Mouse (Mus musculus) kidney, embryonic 15.5 days (tissue): ENCODE data around the gene Lingo1. TPM values are rescaled to one million over a fixed set of nuclear protein-coding genes. Genes with fewer than 3 reads are reported as not detected.

Experiments used
- ATAC-seq: fragments of 200-750 bp; cut with Nextera tagmentation; replicated peaks from 2 replicates; pipeline ENCODE4 v1.8.0; 2017; ENCODE audit warnings: moderate TSS enrichment; ENCODE audit not compliant: low FRiP score
- H3K27ac ChIP-seq: fragments of 300-500 bp; sonication (generic); 2 replicates; pipeline ENCODE4 v1.5.1; 2015; ENCODE audit warnings: mild to moderate bottlenecking, inconsistent platforms
- H3K27me3 ChIP-seq: fragments of 300-500 bp; sonication (generic); 2 replicates; pipeline ENCODE4 v1.6.1; 2015; ENCODE audit warnings: inconsistent platforms
- H3K36me3 ChIP-seq: fragments of 300-500 bp; sonication (generic); 2 replicates; pipeline ENCODE4 v1.6.1; 2015; ENCODE audit warnings: inconsistent platforms
- H3K4me1 ChIP-seq: fragments of 300-500 bp; sonication (generic); 2 replicates; pipeline ENCODE4 v1.6.1; 2015; ENCODE audit warnings: inconsistent platforms
- H3K4me2 ChIP-seq: fragments of 300-500 bp; sonication (generic); 2 replicates; pipeline ENCODE4 v1.6.1; 2015; ENCODE audit warnings: moderate library complexity, mild to moderate bottlenecking, inconsistent platforms
- H3K4me3 ChIP-seq: fragments of 300-500 bp; sonication (generic); replicated peaks from 2 replicates; pipeline ENCODE4 v1.5.1; 2015; ENCODE audit warnings: mild to moderate bottlenecking, inconsistent platforms
- H3K9ac ChIP-seq: fragments of 300-500 bp; sonication (generic); 2 replicates; pipeline ENCODE4 v1.6.1; 2015; ENCODE audit warnings: mild to moderate bottlenecking, inconsistent platforms
- H3K9me3 ChIP-seq: fragments of 300-500 bp; sonication (generic); replicated peaks from 2 replicates; pipeline ENCODE4 v1.6.1; 2016; ENCODE audit warnings: inconsistent platforms
- WGBS: fragments of 180-500 bp; shearing (Covaris S2); methylation state at CpG from one replicate; pipeline ENCODE4 v1.1.7; 2015; ENCODE audit warnings: mixed read lengths; 5-methylcytosine and 5-hydroxymethylcytosine counted together
- polyA plus RNA-seq: library from polyadenylated mRNA; unstranded; fragments of >200 nt; fragmentation: Nextera tagmentation; extraction: Ambion mirVana; gene quantifications from 2 replicates; pipeline ENCODE4 v1.2.1, GENCODE M21; 2015

Gene Lingo1
- polyA plus RNA-seq, 1 experiment from 2014 or later = 4.5 TPM

GRCm38 (mm10) chr9:56714391-56714790, 81.9 kb downstream of the Lingo1 start:
- H3K27ac ChIP-seq = no peak overlapping the region
- peaks cover 6% of the 10 kb centered on the region; the same call in 1 of the 2 replicates for H3K4me1 ChIP-seq
- no peaks in the 10 kb centered on the region for H3K36me3 ChIP-seq
- no peak overlapping the region for H3K4me2 ChIP-seq
- no peak for ATAC-seq
- no peak overlapping the region for H3K4me3 ChIP-seq
- H3K27me3 ChIP-seq = no peaks in the 10 kb centered on the region
- no peaks in the 10 kb centered on the region for H3K9me3 ChIP-seq
- H3K9ac ChIP-seq = no peak overlapping the region
- 72% methylated on average over 1 of the region's 1 CpGs for WGBS

- peaks cover 6% of the 10 kb centered on the region; the same call in 1 of the 2 replicates for H3K4me1 ChIP-seq
- no peak overlapping the region for H3K27ac ChIP-seq
- no peaks in the 10 kb centered on the region for H3K27me3 ChIP-seq
- H3K9ac ChIP-seq = no peak overlapping the region
- H3K36me3 ChIP-seq = no peaks in the 10 kb centered on the region
- no peaks in the 10 kb centered on the region for H3K9me3 ChIP-seq
- 66% methylated on average over 14 of the region's 14 CpGs for WGBS
- no peak for ATAC-seq
- no peak overlapping the region for H3K4me2 ChIP-seq
- H3K4me3 ChIP-seq = no peak overlapping the region
Observed at GRCm38 (mm10) chr9:56712667-56713369, 83.5 kb downstream of the Lingo1 start.

GRCm38 (mm10) chr9:56710958-56711357, 85.3 kb downstream of the Lingo1 start:
- Histone ChIP-seq H3K4me3 (no peak overlapping the region), H3K9ac (no peak overlapping the region), H3K4me1 (peaks cover 15% of the 10 kb centered on the region), H3K27me3 (no peaks in the 10 kb centered on the region), H3K36me3 (no peaks in the 10 kb centered on the region), H3K9me3 (no peaks in the 10 kb centered on the region), H3K27ac (no peak overlapping the region), H3K4me2 (no peak overlapping the region)
- WGBS = 62% methylated on average over 6 of the region's 6 CpGs
- ATAC-seq = no peak

GRCm38 (mm10) chr9:56706482-56707085, 89.7 kb downstream of the Lingo1 start:
- no peak for ATAC-seq
- no peak overlapping the region for H3K27ac ChIP-seq
- no peak overlapping the region for H3K9ac ChIP-seq
- H3K4me2 ChIP-seq = peak overlapping the region; percentile 25; the same call in 1 of the 2 replicates
- no peaks in the 10 kb centered on the region for H3K36me3 ChIP-seq
- no peak overlapping the region for H3K4me3 ChIP-seq
- peaks cover 12% of the 10 kb centered on the region for H3K4me1 ChIP-seq
- H3K27me3 ChIP-seq = no peaks in the 10 kb centered on the region
- no peaks in the 10 kb centered on the region for H3K9me3 ChIP-seq
- WGBS = 22% methylated on average over 15 of the region's 15 CpGs

- H3K9ac ChIP-seq = no peak overlapping the region
- no peak overlapping the region for H3K4me2 ChIP-seq
- H3K27ac ChIP-seq = no peak overlapping the region
- no peak for ATAC-seq
- WGBS = 65% methylated on average over 3 of the region's 3 CpGs
- H3K4me1 ChIP-seq = peaks cover 6% of the 10 kb centered on the region
- H3K27me3 ChIP-seq = no peaks in the 10 kb centered on the region
- no peak overlapping the region for H3K4me3 ChIP-seq
- H3K36me3 ChIP-seq = no peaks in the 10 kb centered on the region
- no peaks in the 10 kb centered on the region for H3K9me3 ChIP-seq
Observed at GRCm38 (mm10) chr9:56701394-56701793, 94.9 kb downstream of the Lingo1 start.

GRCm38 (mm10) chr9:56700866-56701265, 95.4 kb downstream of the Lingo1 start:
- Histone ChIP-seq H3K9me3 (no peaks in the 10 kb centered on the region), H3K27ac (no peak overlapping the region), H3K4me3 (no peak overlapping the region), H3K27me3 (no peaks in the 10 kb centered on the region), H3K9ac (no peak overlapping the region), H3K4me1 (0 out of 2 replicates have a peak, but pooled peaks cover 2% of the 10 kb centered on the region), H3K36me3 (no peaks in the 10 kb centered on the region), H3K4me2 (no peak overlapping the region)
- WGBS = 65% methylated on average over 8 of the region's 8 CpGs
- no peak for ATAC-seq

- H3K9ac ChIP-seq = no peak overlapping the region
- H3K9me3 ChIP-seq = no peaks in the 10 kb centered on the region
- H3K4me2 ChIP-seq = no peak overlapping the region
- no peaks in the 10 kb centered on the region for H3K36me3 ChIP-seq
- ATAC-seq = no peak
- H3K4me1 ChIP-seq = 0 out of 2 replicates have a peak, but pooled peaks cover 2% of the 10 kb centered on the region
- H3K27me3 ChIP-seq = no peaks in the 10 kb centered on the region
- WGBS = 57% methylated on average over 7 of the region's 7 CpGs
- H3K27ac ChIP-seq = no peak overlapping the region
- no peak overlapping the region for H3K4me3 ChIP-seq
Observed at GRCm38 (mm10) chr9:56698715-56699370, 97.4 kb downstream of the Lingo1 start.

GRCm38 (mm10) chr9:56694079-56694478, 102.2 kb downstream of the Lingo1 start:
- no peak overlapping the region for H3K4me2 ChIP-seq
- H3K9ac ChIP-seq = no peak overlapping the region
- ATAC-seq = no peak
- no peak overlapping the region for H3K4me3 ChIP-seq
- no peak overlapping the region for H3K27ac ChIP-seq
- H3K9me3 ChIP-seq = no peaks in the 10 kb centered on the region
- H3K36me3 ChIP-seq = no peaks in the 10 kb centered on the region
- WGBS = 81% methylated on average over 3 of the region's 3 CpGs
- H3K27me3 ChIP-seq = no peaks in the 10 kb centered on the region
- H3K4me1 ChIP-seq = 0 out of 2 replicates have a peak, but pooled peaks cover 8% of the 10 kb centered on the region

- Histone ChIP-seq H3K9me3 (no peaks in the 10 kb centered on the region), H3K4me1 (peaks cover 21% of the 10 kb centered on the region), H3K27ac (no peak overlapping the region), H3K4me2 (no peak overlapping the region), H3K36me3 (no peaks in the 10 kb centered on the region), H3K9ac (no peak overlapping the region), H3K27me3 (no peaks in the 10 kb centered on the region), H3K4me3 (no peak overlapping the region)
- WGBS = 85% methylated on average over 3 of the region's 3 CpGs
- ATAC-seq = no peak
Observed at GRCm38 (mm10) chr9:56691226-56691625, 105.0 kb downstream of the Lingo1 start.

- Histone ChIP-seq H3K27ac (no peak overlapping the region), H3K27me3 (no peaks in the 10 kb centered on the region), H3K9me3 (no peaks in the 10 kb centered on the region), H3K36me3 (no peaks in the 10 kb centered on the region), H3K9ac (no peak overlapping the region), H3K4me2 (no peak overlapping the region), H3K4me1 (peaks cover 24% of the 10 kb centered on the region), H3K4me3 (no peak overlapping the region)
- WGBS = 73% methylated on average over 1 of the region's 1 CpGs
- ATAC-seq = no peak
Observed at GRCm38 (mm10) chr9:56690679-56691078, 105.6 kb downstream of the Lingo1 start.

- Histone ChIP-seq H3K4me3 (no peak overlapping the region), H3K36me3 (no peaks in the 10 kb centered on the region), H3K4me2 (no peak overlapping the region), H3K27me3 (no peaks in the 10 kb centered on the region), H3K9me3 (no peaks in the 10 kb centered on the region), H3K4me1 (peaks cover 24% of the 10 kb centered on the region), H3K27ac (no peak overlapping the region; the same call in 1 of the 2 replicates), H3K9ac (no peak overlapping the region)
- WGBS = 85% methylated on average over 5 of the region's 5 CpGs
- ATAC-seq = no peak
Observed at GRCm38 (mm10) chr9:56687490-56687889, 108.8 kb downstream of the Lingo1 start.

- Histone ChIP-seq H3K36me3 (no peaks in the 10 kb centered on the region), H3K27me3 (no peaks in the 10 kb centered on the region), H3K27ac (peak overlapping the region; percentile 77), H3K4me2 (no peak overlapping the region), H3K9ac (no peak overlapping the region), H3K4me1 (peaks cover 24% of the 10 kb centered on the region), H3K4me3 (no peak overlapping the region), H3K9me3 (no peaks in the 10 kb centered on the region)
- WGBS = 78% methylated on average over 1 of the region's 1 CpGs
- peak; percentile 41; the same call in 1 of the 2 replicates for ATAC-seq
Observed at GRCm38 (mm10) chr9:56687145-56687477, 109.2 kb downstream of the Lingo1 start.
